Mouse (Mus musculus): ENCODE measurements around the gene Patl2.

DNA sequence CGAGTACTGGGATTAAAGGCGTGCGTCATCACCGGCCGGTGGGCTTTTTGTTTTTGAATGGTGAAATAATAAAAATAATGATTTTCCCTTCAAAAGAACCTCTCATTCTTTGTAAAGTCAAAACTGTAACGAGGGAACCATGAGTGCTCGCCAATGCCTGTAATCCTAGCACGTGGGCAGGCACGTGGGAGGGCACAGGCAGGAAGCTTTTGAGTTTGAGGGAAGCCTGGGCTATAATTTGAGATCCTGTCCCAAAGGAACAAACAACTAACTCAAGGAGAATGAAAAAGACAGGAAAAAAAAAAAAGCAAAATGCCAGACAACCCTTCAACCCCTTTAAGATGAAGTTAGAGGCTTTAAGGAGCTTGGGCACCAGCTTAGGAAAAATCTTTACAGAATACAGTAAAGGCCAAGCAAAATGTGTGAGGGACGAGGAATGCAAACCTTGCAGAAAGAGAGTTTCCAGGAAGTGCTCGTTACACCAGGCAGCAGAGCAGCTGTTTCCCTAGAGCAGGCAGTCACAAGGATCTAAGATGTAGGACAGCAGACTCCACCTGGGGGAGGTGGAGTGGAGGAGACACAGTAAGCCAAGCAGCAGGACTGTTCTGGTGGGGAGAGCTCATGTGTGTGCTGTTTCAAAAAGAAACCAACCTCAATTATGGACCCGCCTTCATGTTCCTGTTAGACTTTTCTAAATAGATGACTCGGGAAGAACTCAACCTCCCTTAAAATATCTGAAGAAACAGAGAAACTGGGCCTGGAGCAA, 22.4 kb downstream of the Patl2 start:
- TF ChIP-seq CTCF (IDR thresholded peaks at IDR 0.05; ENCODE audit: extremely low read depth, insufficient read length, insufficient replicate concordance, low read depth, low read length) (no peak), POLR2A (IDR thresholded peaks at IDR 0.05; ENCODE audit: low read depth, low read length) (no peak)

Measured in small intestine, adult 2 months (tissue).